Mouse (Mus musculus): ENCODE measurements around the gene Zfp292. TPM values are rescaled to one million over a fixed set of nuclear protein-coding genes. Genes with fewer than 3 reads are reported as not detected.

Zfp292 gene
- polyA plus RNA-seq, 1 experiment from 2014 or later: 17.6 TPM

DNA sequence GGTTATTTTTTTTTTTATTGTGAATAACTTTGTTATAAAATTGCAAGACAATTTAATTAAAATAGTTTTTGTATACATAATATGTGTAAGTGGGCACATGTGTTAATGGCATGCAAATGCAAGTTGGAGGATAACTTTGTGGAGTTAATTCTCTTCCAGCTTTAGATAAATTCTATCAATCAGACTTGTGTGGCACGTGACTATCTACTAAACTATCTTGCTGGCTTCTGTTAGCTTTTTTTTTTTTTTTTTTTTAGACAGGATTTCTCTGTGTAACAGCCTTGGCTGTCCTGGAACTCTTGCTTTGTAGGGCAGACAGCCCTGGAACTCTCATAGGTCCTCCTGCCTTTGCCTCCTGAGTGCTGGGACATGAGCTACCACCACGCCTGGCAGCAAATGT is 15.7 kb upstream of the Zfp292 start:
- WGBS: 66% methylated on average over 2 of the region's 2 CpGs
- DNase-seq (ENCODE audit: low spot score): no peak
- Histone ChIP-seq H3K27me3 (ENCODE audit: insufficient read depth, poor library complexity, severe bottlenecking) (no peaks in the 10 kb centered on the region), H3K4me1 (no peaks in the 10 kb centered on the region), H3K4me3 (no peak overlapping the region), H3K36me3 (no peaks in the 10 kb centered on the region), H3K27ac (no peak overlapping the region), H3K9me3 (no peaks in the 10 kb centered on the region)

DNA sequence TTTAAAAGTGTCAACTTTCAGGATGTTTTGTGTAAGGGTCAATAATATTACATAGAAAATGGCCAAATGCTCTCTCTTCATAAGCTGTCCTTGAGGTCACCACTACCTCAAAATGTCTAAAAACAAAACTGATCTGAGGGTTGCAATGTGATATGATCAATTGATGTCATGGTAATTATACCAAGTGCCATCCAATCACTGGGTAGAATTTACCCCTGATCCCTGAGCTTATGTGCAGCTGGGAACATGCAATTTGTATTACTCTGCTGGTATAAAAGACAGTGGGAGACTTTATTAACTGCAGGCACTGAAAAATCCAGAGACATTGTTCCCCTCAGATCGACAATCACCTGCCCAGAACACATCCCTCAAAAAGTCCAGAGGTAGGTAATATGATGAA is 10.7 kb upstream of the Zfp292 start, which contains the start of gene Cga:
Cga (plus strand) TSS at position 301 of the 400 bp plus-strand sequence.
- Histone ChIP-seq H3K27ac (no peak within 1 kb of the TSS), H3K9me3 (no peaks in the 10 kb centered on the region), H3K27me3 (ENCODE audit: insufficient read depth, poor library complexity, severe bottlenecking) (peaks cover 12% of the 10 kb centered on the region; the same call in 1 of the 2 replicates), H3K4me1 (peaks cover 11% of the 10 kb centered on the region; the same call in 1 of the 2 replicates), H3K36me3 (no peaks in the 10 kb centered on the region), H3K4me3 (no peak within 1 kb of the TSS)
- DNase-seq (ENCODE audit: low spot score): no peak
- 66% methylated on average over 1 of the region's 1 CpGs for WGBS

DNA sequence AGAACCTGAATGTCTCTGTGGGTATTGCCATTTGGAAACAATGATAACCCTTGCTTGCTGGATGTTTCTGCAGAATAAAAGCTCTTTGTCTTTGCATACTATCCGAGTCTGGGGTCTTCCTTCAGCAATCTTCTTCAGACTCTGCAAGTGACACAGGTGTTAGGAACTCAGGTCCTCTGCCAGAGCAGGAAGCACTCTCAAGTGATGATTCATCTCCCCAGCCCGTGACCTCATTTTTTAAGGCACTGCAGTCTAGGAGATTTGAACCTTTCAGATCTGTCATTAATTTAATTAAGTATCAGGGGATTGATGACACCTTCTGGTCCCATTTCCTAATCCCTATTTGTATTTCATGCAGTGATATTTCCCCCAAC is 7.0 kb upstream of the Zfp292 start:
- Histone ChIP-seq H3K4me3 (no peak overlapping the region), H3K4me1 (peaks cover 21% of the 10 kb centered on the region; the same call in 1 of the 2 replicates), H3K27ac (no peak overlapping the region), H3K9me3 (no peaks in the 10 kb centered on the region), H3K36me3 (no peaks in the 10 kb centered on the region), H3K27me3 (ENCODE audit: insufficient read depth, poor library complexity, severe bottlenecking) (peaks cover 13% of the 10 kb centered on the region; the same call in 1 of the 2 replicates)
- DNase-seq (ENCODE audit: low spot score): no peak
- 6% methylated on average over 2 of the region's 2 CpGs for WGBS

DNA sequence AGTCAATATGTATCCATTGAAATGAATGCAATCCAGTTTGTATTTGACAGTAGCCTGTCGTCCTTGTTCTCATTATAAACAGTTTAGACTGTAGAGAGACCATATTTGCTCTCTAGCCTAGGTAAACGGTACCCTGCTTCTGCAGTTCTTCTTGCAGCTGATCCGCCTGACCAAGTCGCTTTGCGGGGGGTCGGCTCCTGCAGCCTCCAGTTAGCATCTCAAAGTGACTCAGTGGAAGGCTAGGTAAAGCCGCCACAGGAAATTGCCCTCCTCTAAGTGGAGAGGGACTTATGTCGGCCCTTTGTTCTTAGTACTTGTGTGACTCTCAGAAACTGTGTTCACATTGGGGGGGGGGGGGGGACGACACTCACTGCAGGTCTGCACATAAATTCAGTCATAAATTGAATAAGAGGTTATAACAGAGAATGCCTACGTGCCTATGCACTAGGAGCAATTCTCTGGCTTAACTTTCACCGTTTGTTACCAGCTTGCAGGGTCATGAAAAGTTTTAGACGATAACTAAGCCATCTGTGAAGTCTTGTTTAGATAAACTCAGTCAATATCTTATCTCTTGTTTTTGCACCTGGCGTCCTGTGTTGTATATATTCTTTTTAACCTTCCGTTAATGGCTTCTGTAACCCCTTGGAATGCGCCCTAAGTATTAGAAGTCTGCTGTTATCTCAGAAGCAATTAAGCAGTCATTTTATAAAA is 6.5 kb upstream of the Zfp292 start:
- H3K4me1 ChIP-seq: peaks cover 21% of the 10 kb centered on the region; the same call in 1 of the 2 replicates
- no peak overlapping the region; the same call in 1 of the 2 replicates for H3K4me3 ChIP-seq
- H3K27me3 ChIP-seq (ENCODE audit: insufficient read depth, poor library complexity, severe bottlenecking): peaks cover 13% of the 10 kb centered on the region; the same call in 1 of the 2 replicates
- H3K36me3 ChIP-seq: no peaks in the 10 kb centered on the region
- 2% methylated on average over 15 of the region's 15 CpGs for WGBS
- DNase-seq (ENCODE audit: low spot score): no peak
- no peak overlapping the region for H3K27ac ChIP-seq
- H3K9me3 ChIP-seq: no peaks in the 10 kb centered on the region

- H3K36me3 ChIP-seq: no peaks in the 10 kb centered on the region
- WGBS: 19% methylated on average over 7 of the region's 7 CpGs
- H3K9me3 ChIP-seq: no peaks in the 10 kb centered on the region
- H3K27me3 ChIP-seq (ENCODE audit: insufficient read depth, poor library complexity, severe bottlenecking): peaks cover 13% of the 10 kb centered on the region; the same call in 1 of the 2 replicates
- no peak for DNase-seq (ENCODE audit: low spot score)
- H3K27ac ChIP-seq: peak overlapping the region; percentile 95
- H3K4me3 ChIP-seq: peak overlapping the region; percentile 80
- peaks cover 25% of the 10 kb centered on the region; the same call in 1 of the 2 replicates for H3K4me1 ChIP-seq
Observed at GRCm38 (mm10) chr4:34887295-34887694, 4.5 kb upstream of the Zfp292 start.

- peaks cover 25% of the 10 kb centered on the region; the same call in 1 of the 2 replicates for H3K4me1 ChIP-seq
- no peaks in the 10 kb centered on the region for H3K9me3 ChIP-seq
- H3K4me3 ChIP-seq: peak overlapping the region; percentile 80
- WGBS: under 1% methylated on average over 48 of the region's 48 CpGs
- peak overlapping the region; percentile 95 for H3K27ac ChIP-seq
- no peaks in the 10 kb centered on the region for H3K36me3 ChIP-seq
- peaks cover 13% of the 10 kb centered on the region; the same call in 1 of the 2 replicates for H3K27me3 ChIP-seq (ENCODE audit: insufficient read depth, poor library complexity, severe bottlenecking)
- DNase-seq (ENCODE audit: low spot score): peak; percentile 95
Observed at GRCm38 (mm10) chr4:34886490-34887111, 3.8 kb upstream of the Zfp292 start.

DNA sequence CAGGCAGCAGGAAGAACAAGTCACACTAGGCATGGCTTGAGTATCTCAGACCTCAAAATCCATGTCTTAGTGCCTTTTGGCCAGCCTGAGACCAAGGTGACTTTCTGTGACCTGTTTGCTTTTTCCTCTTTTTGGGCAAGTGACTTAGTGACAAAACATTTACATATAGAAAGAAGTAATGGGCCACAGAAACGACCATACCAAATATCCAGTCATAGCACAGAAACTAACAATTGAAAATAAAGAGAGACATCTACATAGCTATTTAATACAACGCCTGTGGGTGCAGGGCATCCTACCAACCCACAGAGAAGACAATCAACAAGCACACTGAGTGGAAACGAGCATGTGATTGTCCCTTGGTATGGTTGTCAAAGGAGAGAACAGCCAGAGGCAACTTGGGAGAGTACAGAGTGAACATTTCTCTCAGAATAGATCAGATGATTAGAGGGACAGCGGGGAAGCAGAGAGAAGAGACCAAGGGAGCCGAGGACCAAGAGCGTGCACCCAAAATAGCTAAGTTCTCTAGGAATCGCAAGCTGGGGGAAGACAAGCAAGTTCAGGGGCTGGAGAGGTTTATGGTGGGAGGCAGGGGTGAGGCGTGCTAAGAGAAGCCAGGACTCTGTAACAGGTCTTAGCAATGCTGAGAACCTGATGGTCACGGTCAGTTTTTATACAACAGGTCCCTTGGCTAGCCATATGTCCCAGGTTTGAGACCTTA is 3.0 kb upstream of the Zfp292 start:
- H3K36me3 ChIP-seq: no peaks in the 10 kb centered on the region
- H3K27ac ChIP-seq: peak overlapping the region; percentile 95
- 30% methylated on average over 9 of the region's 9 CpGs for WGBS
- H3K9me3 ChIP-seq: no peaks in the 10 kb centered on the region
- H3K4me3 ChIP-seq: peak overlapping the region; percentile 80
- H3K27me3 ChIP-seq (ENCODE audit: insufficient read depth, poor library complexity, severe bottlenecking): peaks cover 13% of the 10 kb centered on the region; the same call in 1 of the 2 replicates
- H3K4me1 ChIP-seq: peaks cover 30% of the 10 kb centered on the region; the same call in 1 of the 2 replicates
- no peak for DNase-seq (ENCODE audit: low spot score)

DNA sequence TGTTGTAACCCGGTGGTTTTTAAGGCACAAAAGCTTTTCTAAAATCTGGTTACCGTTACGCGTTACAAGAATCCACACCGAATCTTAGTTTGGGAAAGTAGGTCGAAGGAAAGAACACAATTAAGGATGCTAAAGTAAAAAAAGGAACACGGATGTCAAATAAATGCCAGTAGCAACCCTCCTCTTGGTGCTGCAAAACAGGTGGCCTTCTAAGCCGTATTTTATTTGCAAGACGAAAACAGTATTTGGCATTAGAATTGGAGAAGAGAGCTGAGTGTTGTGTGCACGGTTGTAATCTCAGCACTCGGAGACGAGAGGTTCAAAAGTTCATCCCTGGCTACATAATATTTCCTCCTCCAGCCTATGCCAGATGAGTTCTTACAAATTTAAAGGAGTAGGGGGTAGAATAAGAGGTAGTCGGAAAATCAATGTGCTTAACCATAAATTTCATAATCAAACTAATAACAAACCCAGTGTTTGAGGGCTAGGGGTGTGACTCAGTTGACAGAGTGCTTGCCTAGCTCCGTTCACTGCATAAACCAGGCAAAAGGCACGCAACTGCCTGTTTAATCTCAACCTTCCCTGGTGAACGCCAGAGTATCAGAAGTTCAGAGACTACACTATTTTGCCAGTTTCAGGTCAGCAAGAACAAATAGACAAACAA is 738 bp upstream of the Zfp292 start:
- Histone ChIP-seq H3K27ac (peak overlapping the region; percentile 100), H3K4me1 (peaks cover 20% of the 10 kb centered on the region; the same call in 1 of the 2 replicates), H3K36me3 (peaks cover 6% of the 10 kb centered on the region), H3K4me3 (peak overlapping the region; percentile 96), H3K27me3 (ENCODE audit: insufficient read depth, poor library complexity, severe bottlenecking) (peaks cover 1% of the 10 kb centered on the region; the same call in 1 of the 2 replicates), H3K9me3 (no peaks in the 10 kb centered on the region)
- 34% methylated on average over 16 of the region's 16 CpGs for WGBS
- no peak for DNase-seq (ENCODE audit: low spot score)

GRCm38 (mm10) chr4:34882291-34882769 is 430 bp downstream of the Zfp292 start:
- Histone ChIP-seq H3K4me1 (peaks cover 17% of the 10 kb centered on the region; the same call in 1 of the 2 replicates), H3K4me3 (peak overlapping the region; percentile 96), H3K36me3 (peaks cover 16% of the 10 kb centered on the region), H3K27ac (peak overlapping the region; percentile 100), H3K27me3 (ENCODE audit: insufficient read depth, poor library complexity, severe bottlenecking) (no peaks in the 10 kb centered on the region), H3K9me3 (no peaks in the 10 kb centered on the region)
- under 1% methylated on average over 56 of the region's 58 CpGs for WGBS
- DNase-seq (ENCODE audit: low spot score): peak; percentile 89

DNA sequence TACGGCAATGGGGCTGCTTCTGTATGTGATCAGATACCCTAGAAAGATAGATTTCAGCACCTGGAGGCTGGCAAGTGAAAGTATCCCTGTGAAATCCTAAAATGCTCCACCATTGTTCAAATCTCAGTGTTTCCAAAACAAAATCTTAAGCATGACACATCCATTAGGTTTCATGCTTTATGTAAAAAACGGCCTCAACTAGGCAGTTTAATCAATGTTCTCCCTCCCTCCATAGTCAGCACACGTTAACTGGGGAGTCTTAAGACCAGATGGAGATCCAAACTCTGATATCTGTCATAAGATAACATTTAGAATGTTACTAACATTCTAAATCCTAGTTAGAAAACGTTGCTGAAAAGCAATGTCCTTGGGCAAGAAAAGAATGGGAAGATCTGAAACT is 909 bp downstream of the Zfp292 start:
- DNase-seq (ENCODE audit: low spot score): no peak
- Histone ChIP-seq H3K27me3 (ENCODE audit: insufficient read depth, poor library complexity, severe bottlenecking) (no peaks in the 10 kb centered on the region), H3K27ac (peak overlapping the region; percentile 100), H3K36me3 (peaks cover 20% of the 10 kb centered on the region), H3K9me3 (no peaks in the 10 kb centered on the region), H3K4me1 (peaks cover 17% of the 10 kb centered on the region; the same call in 1 of the 2 replicates), H3K4me3 (peak overlapping the region; percentile 96)
- WGBS: 13% methylated on average over 4 of the region's 4 CpGs

DNA sequence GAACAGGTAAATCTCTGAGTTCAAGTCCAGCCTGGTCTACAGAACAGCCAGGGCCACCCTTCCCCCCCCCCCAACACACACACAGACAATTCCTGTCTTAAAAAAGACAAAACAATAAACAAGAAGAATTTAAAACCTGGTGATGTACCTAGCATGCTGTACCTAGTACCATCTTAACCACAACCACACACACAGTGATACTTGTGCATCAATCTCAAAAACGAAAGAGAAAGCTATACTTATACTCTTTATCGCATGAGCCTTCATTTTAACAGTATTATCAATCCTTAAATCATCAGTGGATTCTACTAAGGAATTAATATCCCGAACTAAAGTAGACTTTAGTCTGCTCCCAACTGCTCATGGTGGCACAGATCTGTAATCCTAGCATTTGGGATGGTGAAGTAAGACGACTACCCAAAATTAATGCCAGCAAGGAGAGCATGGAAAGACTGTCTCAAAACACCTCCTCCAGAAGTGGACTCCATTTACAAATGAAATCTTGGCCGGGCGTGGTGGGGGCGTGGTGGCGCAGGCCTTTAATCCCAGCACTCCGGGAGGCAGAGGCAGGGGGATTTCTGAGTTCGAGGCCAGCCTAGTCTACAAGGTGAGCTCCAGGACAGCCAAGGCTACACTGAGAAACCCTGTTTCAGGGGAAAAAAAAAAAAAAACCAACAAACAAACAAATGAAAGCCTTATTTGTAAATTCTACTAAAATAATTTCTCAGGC is 1.7 kb downstream of the Zfp292 start:
- Histone ChIP-seq H3K27ac (no peak overlapping the region), H3K4me3 (peak overlapping the region; percentile 96), H3K27me3 (ENCODE audit: insufficient read depth, poor library complexity, severe bottlenecking) (no peaks in the 10 kb centered on the region), H3K36me3 (peaks cover 26% of the 10 kb centered on the region), H3K9me3 (no peaks in the 10 kb centered on the region), H3K4me1 (peaks cover 15% of the 10 kb centered on the region; the same call in 1 of the 2 replicates)
- 88% methylated on average over 10 of the region's 10 CpGs for WGBS
- no peak for DNase-seq (ENCODE audit: low spot score)

DNA sequence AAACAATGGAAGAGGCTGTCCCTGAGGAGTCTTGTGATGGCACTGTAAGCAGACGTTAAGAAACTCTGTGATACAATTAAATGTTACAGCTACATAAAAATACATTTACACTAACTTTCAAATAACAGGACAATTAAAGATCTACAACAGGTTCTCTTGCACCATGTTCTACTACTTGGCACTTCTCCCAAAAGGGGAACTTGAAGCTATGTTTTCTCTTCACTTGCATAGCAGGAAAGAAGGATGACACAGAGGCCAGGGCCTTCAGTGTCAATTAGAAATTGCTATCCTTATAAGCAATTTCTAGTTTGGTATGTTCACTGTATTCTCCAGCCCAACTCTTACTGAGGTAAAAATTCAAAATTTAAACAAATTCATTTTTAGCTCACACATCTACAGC is 8.5 kb downstream of the Zfp292 start:
- H3K36me3 ChIP-seq: peaks cover 26% of the 10 kb centered on the region
- no peaks in the 10 kb centered on the region for H3K27me3 ChIP-seq (ENCODE audit: insufficient read depth, poor library complexity, severe bottlenecking)
- DNase-seq (ENCODE audit: low spot score): no peak
- no peak overlapping the region for H3K4me3 ChIP-seq
- peaks cover 12% of the 10 kb centered on the region for H3K4me1 ChIP-seq
- 94% methylated on average over 1 of the region's 1 CpGs for WGBS
- no peak overlapping the region for H3K27ac ChIP-seq
- no peaks in the 10 kb centered on the region for H3K9me3 ChIP-seq
